Mouse (Mus musculus) bone marrow, adult 2 months (tissue): Measurements from ENCODE around the gene Xk. TPM values are rescaled to one million over a fixed set of nuclear protein-coding genes. Genes with fewer than 3 reads are reported as not detected.
"Not testable (repeated sequence)": the region's sequence is repeated elsewhere in the genome, so short reads cannot be mapped to it uniquely, and the experiment has no call there.

Experiments
- H3K27ac ChIP-seq: fragments of 200-500 bp; 2 replicates; pipeline ENCODE4 v1.5.1; 2012; ENCODE audit warnings: low read depth, mild to moderate bottlenecking, control low read depth, inconsistent platforms, low read length; ENCODE audit not compliant: control insufficient read depth, poor library complexity, insufficient read depth
- H3K4me1 ChIP-seq: fragments of 200-500 bp; 2 replicates; pipeline ENCODE4 v1.6.1; 2011; ENCODE audit warnings: low read length; ENCODE audit not compliant: control insufficient read depth, insufficient read depth
- H3K4me3 ChIP-seq: fragments of 200-500 bp; replicated peaks from 2 replicates; pipeline ENCODE3; 2011; ENCODE audit warnings: mild to moderate bottlenecking, low read depth, low read length, control low read depth; ENCODE audit not compliant: control insufficient read depth
- CTCF ChIP-seq: fragments of 200-500 bp; IDR thresholded peaks from 2 replicates; pipeline ENCODE4 v1.5.1; 2011; ENCODE audit warnings: low read length, control low read depth; ENCODE audit not compliant: control insufficient read depth, insufficient read depth
- POLR2A ChIP-seq: fragments of 200-500 bp; IDR thresholded peaks from 2 replicates; pipeline ENCODE4 v1.6.1; 2011; ENCODE audit warnings: low read depth, mild to moderate bottlenecking, control low read depth, low read length, borderline replicate concordance; ENCODE audit not compliant: control insufficient read depth
- WGBS: fragments of 180-500 bp; shearing (Covaris S2); methylation state at CpG from one replicate; pipeline ENCODE4 v1.1.7; 2018; 5-methylcytosine and 5-hydroxymethylcytosine counted together
- polyA plus RNA-seq: library from polyadenylated mRNA; stranded (reverse); fragments of >200 nt; gene quantifications from 2 replicates; pipeline ENCODE4 v1.2.4, GENCODE M21; 2011; ENCODE audit warnings: low replicate concordance; ENCODE audit not compliant: missing spikeins, insufficient read depth, insufficient read length

Xk gene
- polyA plus RNA-seq, 1 experiment = 6.5 TPM

GRCm38 (mm10) chrX:9256766-9257165 lies 15.8 kb upstream of the Xk start, which contains the start of gene Gm14862:
Gm14862 (minus strand) TSS chrX:9256899.
- peak within 1 kb of the TSS; percentile 34 for H3K4me3 ChIP-seq
- no peaks in the 10 kb centered on the region for H3K4me1 ChIP-seq
- no peak within 1 kb of the TSS for H3K27ac ChIP-seq
- TF ChIP-seq POLR2A (no peak), CTCF (no peak)
- 65% methylated on average over 5 of the region's 5 CpGs for WGBS

DNA sequence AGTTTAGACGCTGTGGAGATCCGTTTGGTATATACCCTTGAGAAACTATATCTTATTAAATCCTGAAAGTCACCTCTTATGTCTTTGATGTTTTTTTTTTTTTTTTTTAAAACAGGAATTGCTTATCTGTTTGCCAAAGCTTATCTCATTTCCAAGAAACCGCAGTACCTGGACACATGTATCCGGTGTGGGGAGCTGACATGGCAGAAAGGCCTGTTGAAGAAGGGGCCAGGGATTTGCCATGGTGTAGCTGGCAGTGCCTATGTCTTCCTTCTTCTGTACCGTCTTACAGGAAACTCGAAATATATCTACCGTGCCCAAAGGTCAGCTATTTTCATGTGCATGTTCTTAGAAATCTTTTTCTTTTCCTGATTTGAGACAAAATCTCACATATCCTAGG lies 14.7 kb upstream of the Xk start:
- H3K4me1 ChIP-seq = no peaks in the 10 kb centered on the region
- TF ChIP-seq CTCF (no peak), POLR2A (no peak)
- WGBS = 64% methylated on average over 7 of the region's 7 CpGs
- no peak overlapping the region for H3K4me3 ChIP-seq
- no peak overlapping the region for H3K27ac ChIP-seq

DNA sequence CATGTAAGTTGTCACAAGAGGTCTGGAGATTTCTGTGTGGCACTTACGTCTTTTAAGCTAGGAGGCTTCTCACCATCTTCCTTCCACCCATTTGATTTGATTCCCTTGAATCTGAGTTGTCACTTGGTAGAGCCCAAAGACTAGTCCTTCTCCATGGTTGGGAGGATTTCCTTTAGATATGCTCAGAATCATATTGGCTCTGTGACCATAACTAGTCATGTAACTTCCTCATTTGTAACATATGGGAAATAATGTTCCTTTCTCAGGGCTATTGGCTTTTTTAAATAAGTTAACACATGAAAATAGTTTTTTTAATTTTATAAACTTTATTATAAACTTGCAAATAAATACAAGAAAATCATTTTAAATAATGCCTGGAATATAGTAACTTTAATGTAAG lies 13.3 kb upstream of the Xk start:
- Histone ChIP-seq H3K27ac (no peak overlapping the region), H3K4me3 (no peak overlapping the region), H3K4me1 (no peaks in the 10 kb centered on the region)
- no peak for TF ChIP-seq POLR2A
- WGBS = 24% methylated on average over 1 of the region's 1 CpGs

DNA sequence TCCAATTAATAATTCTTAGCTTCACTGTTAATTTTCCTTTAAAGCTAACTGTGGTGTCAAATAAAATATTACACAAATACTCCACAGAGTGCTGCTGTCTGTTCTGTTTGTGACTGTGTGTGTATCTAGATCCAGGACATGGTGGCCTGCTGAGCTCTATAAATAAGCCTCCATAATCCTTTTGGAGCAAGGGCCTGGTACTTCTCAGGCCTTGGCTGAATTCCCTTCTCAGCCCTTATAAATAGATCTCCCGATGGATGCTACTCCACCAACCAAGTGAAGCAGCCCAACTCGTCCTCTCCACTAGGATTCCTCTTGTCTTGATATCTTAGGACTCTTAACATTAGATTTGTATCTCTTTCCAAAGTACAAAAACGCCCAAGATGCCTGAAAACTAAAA lies 1.4 kb upstream of the Xk start:
- TF ChIP-seq POLR2A (no peak), CTCF (no peak)
- Histone ChIP-seq H3K4me1 (no peaks in the 10 kb centered on the region; the same call in 1 of the 2 replicates), H3K4me3 (no peak overlapping the region), H3K27ac (no peak overlapping the region)
- WGBS = 64% methylated on average over 3 of the region's 3 CpGs

GRCm38 (mm10) chrX:9271947-9272459 lies 553 bp upstream of the Xk start:
- 13% methylated on average over 8 of the region's 8 CpGs for WGBS
- peak overlapping the region; percentile 41; the same call in 1 of the 2 replicates for H3K27ac ChIP-seq
- no peaks in the 10 kb centered on the region; the same call in 1 of the 2 replicates for H3K4me1 ChIP-seq
- peak overlapping the region; percentile 62 for H3K4me3 ChIP-seq
- TF ChIP-seq CTCF = no peak
- no peak for TF ChIP-seq POLR2A

- TF ChIP-seq CTCF = no peak
- TF ChIP-seq POLR2A = no peak
- WGBS = 31% methylated on average over 12 of the region's 12 CpGs
- H3K4me3 ChIP-seq = peak overlapping the region; percentile 62
- H3K4me1 ChIP-seq = no peaks in the 10 kb centered on the region; the same call in 1 of the 2 replicates
- peak overlapping the region; percentile 96 for H3K27ac ChIP-seq
These were observed 934 bp downstream of the Xk start for GRCm38 (mm10) chrX:9273377-9274002.

- 49% methylated on average over 8 of the region's 8 CpGs for WGBS
- Histone ChIP-seq H3K4me1 (no peaks in the 10 kb centered on the region; the same call in 1 of the 2 replicates), H3K4me3 (peak overlapping the region; percentile 50), H3K27ac (peak overlapping the region; percentile 43; the same call in 1 of the 2 replicates)
- no peak for TF ChIP-seq POLR2A
These were observed 1.8 kb downstream of the Xk start for GRCm38 (mm10) chrX:9274321-9274720.

DNA sequence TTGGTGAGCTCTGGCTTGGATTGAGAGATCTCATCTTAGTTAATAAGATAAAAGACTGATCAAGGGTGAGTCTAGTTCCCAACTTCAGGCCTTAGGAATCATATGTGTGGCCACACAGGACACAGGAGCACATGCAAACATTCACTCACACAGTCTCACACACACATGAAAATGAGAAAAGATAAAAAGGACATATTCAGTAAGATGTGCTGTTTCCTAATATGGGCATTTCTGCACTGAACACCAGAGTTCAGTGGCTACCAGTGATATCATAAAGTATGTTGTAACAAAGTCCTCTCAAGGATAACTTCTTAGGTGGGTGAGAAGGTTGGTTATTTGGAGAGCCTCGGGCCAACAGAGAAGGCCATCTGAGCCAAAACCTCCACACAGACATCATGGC lies 10.9 kb downstream of the Xk start, which contains the start of gene H2al1m:
TSS of gene H2al1m (plus strand) at position 301 of the 400 bp plus-strand sequence.
- H3K27ac ChIP-seq, H3K4me3 ChIP-seq, H3K4me1 ChIP-seq: not testable (repeated sequence)
- WGBS = no CpG with 5 or more reads among the region's 1 CpGs

GRCm38 (mm10) chrX:9293140-9293829 lies 20.7 kb downstream of the Xk start:
- not testable (repeated sequence) for H3K4me3 ChIP-seq, H3K4me1 ChIP-seq, H3K27ac ChIP-seq
- 74% methylated on average over 4 of the region's 4 CpGs for WGBS
